Mouse (Mus musculus): ENCODE measurements around the gene Psmg3. TPM values are rescaled to one million over a fixed set of nuclear protein-coding genes. Genes with fewer than 3 reads are reported as not detected.
A peak's percentile ranks its signal among the peaks of the same experiment; 100 is the strongest.

Psmg3 gene
- polyA plus RNA-seq (2015; fragmentation: Nextera tagmentation; extraction: Ambion mirVana): 68.7 and 70.5 TPM in 2 replicates

- Histone ChIP-seq H3K4me2 (peak within 1 kb of the TSS; percentile 97), H3K36me3 (peaks cover 33% of the 10 kb centered on the region), H3K4me1 (replicated peaks) (peaks cover 36% of the 10 kb centered on the region), H3K9ac (peak within 1 kb of the TSS; percentile 84), H3K27ac (peak within 1 kb of the TSS; percentile 82), H3K27me3 (no peaks in the 10 kb centered on the region), H3K4me3 (replicated peaks) (peak within 1 kb of the TSS; percentile 87), H3K9me3 (replicated peaks) (no peaks in the 10 kb centered on the region)
- 1% methylated on average over 43 of the region's 43 CpGs for WGBS (ENCODE audit: insufficient replicate concordance)
- ATAC-seq (ENCODE audit: low read depth) (peak; percentile 82), DNase-seq (peak; percentile 83)
These were observed at the start of gene Psmg3, which contains the start of gene Gm26938 for GRCm38 (mm10) chr5:139826357-139827055. Gene Psmg3, minus strand, starts transcription at chr5:139826885. Gene Gm26938, minus strand, starts transcription at chr5:139826407.

GRCm38 (mm10) chr5:139871526-139871925, 44.8 kb upstream of the Psmg3 start:
- H3K27me3 ChIP-seq: no peaks in the 10 kb centered on the region
- 71% methylated on average over 1 of the region's 1 CpGs for WGBS (ENCODE audit: insufficient replicate concordance)
- no peaks in the 10 kb centered on the region for H3K9me3 ChIP-seq (replicated peaks)
- ATAC-seq (ENCODE audit: low read depth) (no peak), DNase-seq (no peak)
- no peak overlapping the region for H3K4me3 ChIP-seq (replicated peaks)
- no peak overlapping the region for H3K27ac ChIP-seq
- H3K4me1 ChIP-seq (replicated peaks): no peaks in the 10 kb centered on the region
- no peak overlapping the region for H3K9ac ChIP-seq
- no peaks in the 10 kb centered on the region for H3K36me3 ChIP-seq
- no peak overlapping the region for H3K4me2 ChIP-seq

GRCm38 (mm10) chr5:139870886-139871285, 44.2 kb upstream of the Psmg3 start:
- ATAC-seq (ENCODE audit: low read depth) (no peak), DNase-seq (no peak)
- no peak overlapping the region for H3K4me3 ChIP-seq (replicated peaks)
- 14% methylated on average over 4 of the region's 4 CpGs for WGBS (ENCODE audit: insufficient replicate concordance)
- H3K27ac ChIP-seq: no peak overlapping the region
- H3K9ac ChIP-seq: no peak overlapping the region
- no peaks in the 10 kb centered on the region for H3K4me1 ChIP-seq (replicated peaks)
- no peak overlapping the region for H3K4me2 ChIP-seq
- H3K36me3 ChIP-seq: no peaks in the 10 kb centered on the region
- H3K27me3 ChIP-seq: no peaks in the 10 kb centered on the region
- no peaks in the 10 kb centered on the region for H3K9me3 ChIP-seq (replicated peaks)

GRCm38 (mm10) chr5:139862759-139863158, 36.1 kb upstream of the Psmg3 start:
- no peaks in the 10 kb centered on the region for H3K27me3 ChIP-seq
- DNase-seq: no peak
- H3K36me3 ChIP-seq: no peaks in the 10 kb centered on the region
- no peak overlapping the region for H3K27ac ChIP-seq
- WGBS (ENCODE audit: insufficient replicate concordance): 44% methylated on average over 4 of the region's 4 CpGs
- H3K9me3 ChIP-seq (replicated peaks): no peaks in the 10 kb centered on the region
- no peak overlapping the region for H3K4me3 ChIP-seq (replicated peaks)
- H3K4me1 ChIP-seq (replicated peaks): no peaks in the 10 kb centered on the region
- no peak overlapping the region for H3K4me2 ChIP-seq
- no peak overlapping the region for H3K9ac ChIP-seq
- no peak for ATAC-seq (ENCODE audit: low read depth)

- ATAC-seq (ENCODE audit: low read depth): no peak
These were observed 33.8 kb upstream of the Psmg3 start for GRCm38 (mm10) chr5:139860328-139861104.

GRCm38 (mm10) chr5:139849626-139850320, 23.1 kb upstream of the Psmg3 start:
- no peak for DNase-seq
- H3K4me1 ChIP-seq (replicated peaks): no peaks in the 10 kb centered on the region
- H3K9me3 ChIP-seq (replicated peaks): no peaks in the 10 kb centered on the region
- no peak for ATAC-seq (ENCODE audit: low read depth)
- H3K4me3 ChIP-seq (replicated peaks): no peak overlapping the region
- WGBS (ENCODE audit: insufficient replicate concordance): 64% methylated on average over 12 of the region's 12 CpGs
- H3K36me3 ChIP-seq: no peaks in the 10 kb centered on the region
- no peak overlapping the region for H3K4me2 ChIP-seq
- no peaks in the 10 kb centered on the region for H3K27me3 ChIP-seq
- no peak overlapping the region for H3K9ac ChIP-seq
- no peak overlapping the region for H3K27ac ChIP-seq

More at GRCm38 (mm10) chr5:139860328-139861104, 33.8 kb upstream of the Psmg3 start:
- WGBS (ENCODE audit: insufficient replicate concordance): 47% methylated on average over 15 of the region's 15 CpGs
- Histone ChIP-seq H3K27ac (no peak overlapping the region), H3K9ac (no peak overlapping the region), H3K4me1 (replicated peaks) (no peaks in the 10 kb centered on the region), H3K4me2 (no peak overlapping the region), H3K27me3 (no peaks in the 10 kb centered on the region), H3K4me3 (replicated peaks) (no peak overlapping the region), H3K9me3 (replicated peaks) (no peaks in the 10 kb centered on the region), H3K36me3 (no peaks in the 10 kb centered on the region)
- DNase-seq: no peak

- Histone ChIP-seq H3K4me2 (no peak overlapping the region), H3K36me3 (no peaks in the 10 kb centered on the region), H3K9me3 (replicated peaks) (no peaks in the 10 kb centered on the region), H3K4me3 (replicated peaks) (no peak overlapping the region), H3K27ac (no peak overlapping the region), H3K4me1 (replicated peaks) (peaks cover 9% of the 10 kb centered on the region; the same call in 1 of the 2 replicates), H3K9ac (no peak overlapping the region), H3K27me3 (peaks cover 22% of the 10 kb centered on the region)
- 33% methylated on average over 3 of the region's 3 CpGs for WGBS (ENCODE audit: insufficient replicate concordance)
- ATAC-seq (ENCODE audit: low read depth) (no peak), DNase-seq (no peak)
These were observed 12.5 kb upstream of the Psmg3 start for GRCm38 (mm10) chr5:139839142-139839541.

- WGBS (ENCODE audit: insufficient replicate concordance): 11% methylated on average over 2 of the region's 2 CpGs
- H3K9ac ChIP-seq: no peak overlapping the region
- H3K4me2 ChIP-seq: no peak overlapping the region
- DNase-seq (no peak), ATAC-seq (ENCODE audit: low read depth) (no peak)
- H3K27ac ChIP-seq: no peak overlapping the region
- H3K36me3 ChIP-seq: no peaks in the 10 kb centered on the region
- H3K9me3 ChIP-seq (replicated peaks): no peaks in the 10 kb centered on the region
- H3K4me3 ChIP-seq (replicated peaks): no peak overlapping the region
- H3K27me3 ChIP-seq: peaks cover 22% of the 10 kb centered on the region
- H3K4me1 ChIP-seq (replicated peaks): peaks cover 9% of the 10 kb centered on the region; the same call in 1 of the 2 replicates
These were observed 11.8 kb upstream of the Psmg3 start for GRCm38 (mm10) chr5:139838476-139838892.

GRCm38 (mm10) chr5:139835706-139836105, 9.0 kb upstream of the Psmg3 start:
- DNase-seq (no peak), ATAC-seq (ENCODE audit: low read depth) (no peak)
- H3K4me3 ChIP-seq (replicated peaks): no peak overlapping the region
- no peaks in the 10 kb centered on the region for H3K36me3 ChIP-seq
- H3K27ac ChIP-seq: no peak overlapping the region
- H3K9me3 ChIP-seq (replicated peaks): no peaks in the 10 kb centered on the region
- H3K4me1 ChIP-seq (replicated peaks): peaks cover 9% of the 10 kb centered on the region; the same call in 1 of the 2 replicates
- no peak overlapping the region for H3K4me2 ChIP-seq
- H3K9ac ChIP-seq: no peak overlapping the region
- H3K27me3 ChIP-seq: peaks cover 15% of the 10 kb centered on the region
- whole genome bisulfite sequencing (ENCODE audit: insufficient replicate concordance): 68% methylated on average over 7 of the region's 7 CpGs

GRCm38 (mm10) chr5:139832125-139832524, 5.4 kb upstream of the Psmg3 start:
- no peak for DNase-seq
- Histone ChIP-seq H3K9me3 (replicated peaks) (no peaks in the 10 kb centered on the region), H3K27ac (no peak overlapping the region), H3K4me1 (replicated peaks) (peaks cover 7% of the 10 kb centered on the region; the same call in 1 of the 2 replicates), H3K9ac (no peak overlapping the region), H3K36me3 (no peaks in the 10 kb centered on the region), H3K27me3 (peaks cover 7% of the 10 kb centered on the region; the same call in 1 of the 2 replicates), H3K4me2 (no peak overlapping the region), H3K4me3 (replicated peaks) (no peak overlapping the region)
- no peak for ATAC-seq (ENCODE audit: low read depth)
- WGBS (ENCODE audit: insufficient replicate concordance): 21% methylated on average over 7 of the region's 7 CpGs

- Histone ChIP-seq H3K9ac (no peak overlapping the region), H3K36me3 (no peaks in the 10 kb centered on the region), H3K9me3 (replicated peaks) (no peaks in the 10 kb centered on the region), H3K4me2 (0 out of 2 replicates have a peak overlapping the region, but pooled peaks have one; percentile 9), H3K27me3 (no peaks in the 10 kb centered on the region), H3K27ac (no peak overlapping the region), H3K4me1 (replicated peaks) (peaks cover 6% of the 10 kb centered on the region), H3K4me3 (replicated peaks) (no peak overlapping the region)
- DNase-seq: no peak
- ATAC-seq (ENCODE audit: low read depth): no peak
- 54% methylated on average over 3 of the region's 3 CpGs for WGBS (ENCODE audit: insufficient replicate concordance)
These were observed 4.0 kb upstream of the Psmg3 start for GRCm38 (mm10) chr5:139830734-139831133.

Measured in liver, embryonic 13.5 days (tissue).